Comparison of ENCODE assay signal across 8 mouse cellular contexts in the genomic region with DNA sequence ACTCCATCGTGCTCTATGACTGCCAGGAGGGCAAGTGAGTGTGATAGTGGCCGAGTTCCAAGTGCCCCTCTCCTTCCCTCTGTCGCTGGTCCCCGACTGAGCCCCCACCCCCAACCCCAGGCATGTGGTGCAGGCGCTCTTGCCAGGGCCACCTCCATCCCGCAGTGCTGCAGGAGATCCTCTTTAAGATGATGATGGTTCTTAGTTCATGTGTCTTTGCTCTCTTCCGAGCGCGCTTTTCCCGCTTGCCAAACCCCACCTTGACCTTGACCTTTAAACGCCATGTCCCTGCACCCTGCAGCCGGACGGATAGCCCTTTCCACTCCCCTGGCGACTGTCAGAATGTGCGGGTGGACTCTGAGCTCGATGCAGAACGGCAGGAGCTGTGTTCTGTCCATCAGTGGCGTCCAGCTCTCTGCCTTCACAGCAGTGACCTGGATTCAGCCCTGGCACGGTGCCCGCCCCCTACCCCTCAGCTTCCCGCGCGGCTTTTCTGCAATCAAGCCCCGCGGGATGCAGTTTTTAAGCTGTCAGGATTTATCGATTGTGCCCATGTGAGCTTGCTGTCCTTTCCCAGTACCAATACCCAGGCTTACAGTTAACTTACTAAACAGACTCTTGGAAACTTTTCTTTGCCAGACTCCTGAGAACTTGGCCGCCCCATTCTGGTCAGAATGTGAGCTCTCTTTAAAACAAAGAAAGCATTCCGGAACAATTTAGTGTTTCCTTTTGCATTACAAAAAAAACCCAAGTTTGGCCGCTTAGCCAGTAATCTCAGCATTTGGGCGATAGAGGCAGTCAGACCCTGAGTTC. TPM values are rescaled to one million over a fixed set of nuclear protein-coding genes. Genes with fewer than 3 reads are reported as not detected.
DNase-seq lines count a peak whose midpoint lies in the region; ATAC-seq lines count a peak whose summit lies in the region.

No protein-coding gene starts in this region.

- no peaks in the 10 kb centered on the region for H3K9me3 ChIP-seq in embryonic facial prominence, embryonic 13.5 days
- no peaks in the 10 kb centered on the region for H3K9me3 ChIP-seq in limb, embryonic 13.5 days
- H3K9me3 ChIP-seq in midbrain, embryonic 12.5 days = no peaks in the 10 kb centered on the region

- peak overlapping the region; percentile 77 for H3K4me2 ChIP-seq in embryonic facial prominence, embryonic 13.5 days
- H3K4me2 ChIP-seq in limb, embryonic 13.5 days (replicated peaks) = peak overlapping the region; percentile 79
- peak overlapping the region; percentile 83 for H3K4me2 ChIP-seq in midbrain, embryonic 12.5 days (replicated peaks)

- 0 out of 2 replicates have a peak, but pooled peaks cover 7% of the 10 kb centered on the region for H3K36me3 ChIP-seq in embryonic facial prominence, embryonic 13.5 days
- peaks cover 3% of the 10 kb centered on the region for H3K36me3 ChIP-seq in limb, embryonic 13.5 days
- H3K36me3 ChIP-seq in midbrain, embryonic 12.5 days = peaks cover 5% of the 10 kb centered on the region

- DNase-seq in 3T3-L1 (ENCODE audit: low read depth, low spot score) = peak; percentile 64
- DNase-seq in adrenal gland, postnatal 25 days = peak; percentile 87
- peak; percentile 71 to 81 for DNase-seq in heart, adult 18-20 months
- peak; percentile 87 for DNase-seq in kidney, adult 11 months
- peak; percentile 31 for DNase-seq in spleen, adult 12 weeks (ENCODE audit: low spot score)

- H3K27ac ChIP-seq in embryonic facial prominence, embryonic 13.5 days = peak overlapping the region; percentile 97
- peak overlapping the region; percentile 96 for H3K27ac ChIP-seq in limb, embryonic 13.5 days
- H3K27ac ChIP-seq in midbrain, embryonic 12.5 days (replicated peaks) = peak overlapping the region; percentile 97

- peak; percentile 22; the same call in 1 of the 2 replicates for ATAC-seq in embryonic facial prominence, embryonic 13.5 days (ENCODE audit: insufficient number of reproducible peaks, insufficient read depth, low FRiP score, low TSS enrichment, low read depth)
- ATAC-seq in limb, embryonic 13.5 days (ENCODE audit: low FRiP score, low read depth) = peak; percentile 62
- peak; percentile 64 for ATAC-seq in midbrain, embryonic 12.5 days (ENCODE audit: low FRiP score, low read depth)

- peak overlapping the region; percentile 96 for H3K9ac ChIP-seq in embryonic facial prominence, embryonic 13.5 days
- peak overlapping the region; percentile 97 for H3K9ac ChIP-seq in limb, embryonic 13.5 days
- H3K9ac ChIP-seq in midbrain, embryonic 12.5 days (replicated peaks) = peak overlapping the region; percentile 96

- H3K4me1 ChIP-seq in embryonic facial prominence, embryonic 13.5 days = peaks cover 36% of the 10 kb centered on the region
- peaks cover 47% of the 10 kb centered on the region for H3K4me1 ChIP-seq in limb, embryonic 13.5 days
- H3K4me1 ChIP-seq in midbrain, embryonic 12.5 days = peaks cover 28% of the 10 kb centered on the region

- WGBS in embryonic facial prominence, embryonic 13.5 days = under 1% methylated on average over 30 of the region's 30 CpGs
- WGBS in limb, embryonic 13.5 days = under 1% methylated on average over 30 of the region's 30 CpGs
- WGBS in midbrain, embryonic 12.5 days = under 1% methylated on average over 30 of the region's 30 CpGs

- H3K27me3 ChIP-seq in embryonic facial prominence, embryonic 13.5 days = no peaks in the 10 kb centered on the region
- H3K27me3 ChIP-seq in limb, embryonic 13.5 days = no peaks in the 10 kb centered on the region
- 0 out of 2 replicates have a peak, but pooled peaks cover 3% of the 10 kb centered on the region for H3K27me3 ChIP-seq in midbrain, embryonic 12.5 days

- peak overlapping the region; percentile 96 for H3K4me3 ChIP-seq in embryonic facial prominence, embryonic 13.5 days
- H3K4me3 ChIP-seq in limb, embryonic 13.5 days = peak overlapping the region; percentile 97
- H3K4me3 ChIP-seq in midbrain, embryonic 12.5 days = peak overlapping the region; percentile 93

RNA-seq across cellular contexts. Expression of a gene that starts 0.8 kb away (rescaled TPM):
- total RNA-seq in adrenal gland, postnatal 25 days (2021) = 82.4 and 83.3 TPM in 2 replicates
- 28.4 and 30.3 TPM in 2 replicates for polyA plus RNA-seq in embryonic facial prominence, embryonic 13.5 days (2015; fragmentation: Nextera tagmentation; extraction: Ambion mirVana)
- 10 to 100 TPM; 38.2 to 39.5 TPM for total RNA-seq in heart, adult 18-20 months (2021)
- 27.6 and 28.0 TPM in 2 replicates for polyA plus RNA-seq in limb, embryonic 13.5 days (2015; fragmentation: Nextera tagmentation; extraction: Ambion mirVana)
- polyA plus RNA-seq in midbrain, embryonic 12.5 days (2016; fragmentation: Nextera tagmentation; extraction: Ambion mirVana) = 35.6 and 36.3 TPM in 2 replicates

RNA-seq across cellular contexts. Expression of a gene that starts 13.6 kb away (rescaled TPM):
- total RNA-seq in adrenal gland, postnatal 25 days (2021) = 3.7 and 4.8 TPM in 2 replicates
- 4.3 and 4.6 TPM in 2 replicates for polyA plus RNA-seq in embryonic facial prominence, embryonic 13.5 days (2015; fragmentation: Nextera tagmentation; extraction: Ambion mirVana)
- 1 to 10 TPM; 2.5 to 2.9 TPM for total RNA-seq in heart, adult 18-20 months (2021)
- 3.2 and 3.3 TPM in 2 replicates for polyA plus RNA-seq in limb, embryonic 13.5 days (2015; fragmentation: Nextera tagmentation; extraction: Ambion mirVana)
- polyA plus RNA-seq in midbrain, embryonic 12.5 days (2016; fragmentation: Nextera tagmentation; extraction: Ambion mirVana) = 10.8 and 11.0 TPM in 2 replicates

RNA-seq across cellular contexts. Expression of a gene that starts 28.0 kb away (rescaled TPM):
- total RNA-seq in adrenal gland, postnatal 25 days (2021) = 119 and 156 TPM in 2 replicates
- polyA plus RNA-seq in embryonic facial prominence, embryonic 13.5 days (2015; fragmentation: Nextera tagmentation; extraction: Ambion mirVana) = 49.3 and 49.5 TPM in 2 replicates
- total RNA-seq in heart, adult 18-20 months (2021) = 10 to 100 TPM; 11.8 to 15.0 TPM
- polyA plus RNA-seq in limb, embryonic 13.5 days (2015; fragmentation: Nextera tagmentation; extraction: Ambion mirVana) = 57.0 and 57.7 TPM in 2 replicates
- polyA plus RNA-seq in midbrain, embryonic 12.5 days (2016; fragmentation: Nextera tagmentation; extraction: Ambion mirVana) = 31.9 and 39.1 TPM in 2 replicates

RNA-seq across cellular contexts. Expression of a gene that starts 31.4 kb away (rescaled TPM):
- total RNA-seq in adrenal gland, postnatal 25 days (2021) = 111 and 128 TPM in 2 replicates
- 60.5 and 65.9 TPM in 2 replicates for polyA plus RNA-seq in embryonic facial prominence, embryonic 13.5 days (2015; fragmentation: Nextera tagmentation; extraction: Ambion mirVana)
- total RNA-seq in heart, adult 18-20 months (2021) = 100 to 1,000 TPM; 229 to 242 TPM
- 59.1 and 63.6 TPM in 2 replicates for polyA plus RNA-seq in limb, embryonic 13.5 days (2015; fragmentation: Nextera tagmentation; extraction: Ambion mirVana)
- polyA plus RNA-seq in midbrain, embryonic 12.5 days (2016; fragmentation: Nextera tagmentation; extraction: Ambion mirVana) = 53.1 and 58.0 TPM in 2 replicates

RNA-seq across cellular contexts. Expression of a gene that starts 50.8 kb away (rescaled TPM):
- total RNA-seq in adrenal gland, postnatal 25 days (2021) = 0.67 and 0.85 TPM in 2 replicates
- not detected in 2 replicates for polyA plus RNA-seq in embryonic facial prominence, embryonic 13.5 days (2015; fragmentation: Nextera tagmentation; extraction: Ambion mirVana)
- 1 to 10 TPM in 1 of 2 experiments, under 1 TPM in 1; 0.45 to 1.3 TPM for total RNA-seq in heart, adult 18-20 months (2021)
- polyA plus RNA-seq in limb, embryonic 13.5 days (2015; fragmentation: Nextera tagmentation; extraction: Ambion mirVana) = 0.05 TPM in 1 of 2 replicates, not detected in the other
- not detected in 2 replicates for polyA plus RNA-seq in midbrain, embryonic 12.5 days (2016; fragmentation: Nextera tagmentation; extraction: Ambion mirVana)

Comparison
In these comparisons a context has a peak if more than half of its experiments do, and no peak if none do; other contexts are left out.
1. Peak in every context shown above with its lines: DNase-seq, ATAC-seq, H3K4me3 ChIP-seq and H3K27ac ChIP-seq.
2. DNase-seq: peak in every context shown above with its lines; median percentile 87 in adrenal gland, postnatal 25 days; 87 in kidney, adult 11 months; 76 in heart, adult 18-20 months; 64 in 3T3-L1; 31 in spleen, adult 12 weeks.